Mouse (Mus musculus) heart, postnatal 25 days (tissue): ENCODE measurements around the gene Zfp518a. TPM values are rescaled to one million over a fixed set of nuclear protein-coding genes. Genes with fewer than 3 reads are reported as not detected.

ENCODE experiments used
- DNase-seq: peaks from one replicate; pipeline ENCODE4 v3.0.0; 2022; ENCODE audit warnings: low spot score
- intact Hi-C: fragments of 180-260 bp; cut with DNase I; formaldehyde crosslinking; loops from one replicate; pipeline ENCODE4 v1.15.1; 2025
- microRNA-seq: library from miRNA; unstranded; fragments of <30 nt; microRNA quantifications from one replicate; pipeline ENCODE4 v1.2.0, GENCODE M21; 2022
- total RNA-seq, 2 experiments: library from RNA; stranded (reverse); gene quantifications; 2 replicates each; pipeline ENCODE4 v1.2.3; 2021

The Zfp518a gene
- total RNA-seq, 2 experiments from 2014 or later, result 7.5 to 7.9 TPM

DNA sequence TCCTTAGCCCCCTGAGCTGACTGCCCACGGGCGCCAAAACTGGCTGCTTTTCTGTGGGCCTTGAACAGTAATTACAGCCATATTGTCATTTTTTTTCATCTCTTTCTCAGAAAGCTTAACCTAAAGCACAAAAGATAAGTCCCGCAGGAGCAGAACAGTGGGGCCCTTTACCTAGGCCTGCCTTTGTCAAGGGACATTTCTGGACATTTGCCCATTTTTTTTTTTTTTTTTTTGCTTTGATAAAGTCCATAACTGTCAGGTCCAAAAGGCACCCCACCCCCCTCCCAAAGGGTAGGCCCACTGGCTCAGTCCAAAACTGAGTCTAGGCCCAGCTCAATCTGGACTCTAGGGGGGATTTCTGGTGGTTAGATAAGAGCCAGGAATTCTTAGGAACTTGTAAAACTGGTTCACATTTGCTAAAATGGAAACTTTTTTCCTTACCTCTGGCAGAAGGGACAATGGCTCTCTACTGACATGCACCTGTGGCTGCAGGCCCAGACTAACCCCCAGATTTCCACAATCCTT, 69.9 kb downstream of the Zfp518a start:
- intact Hi-C loops, result no loop called here
- no peak for DNase-seq

DNA sequence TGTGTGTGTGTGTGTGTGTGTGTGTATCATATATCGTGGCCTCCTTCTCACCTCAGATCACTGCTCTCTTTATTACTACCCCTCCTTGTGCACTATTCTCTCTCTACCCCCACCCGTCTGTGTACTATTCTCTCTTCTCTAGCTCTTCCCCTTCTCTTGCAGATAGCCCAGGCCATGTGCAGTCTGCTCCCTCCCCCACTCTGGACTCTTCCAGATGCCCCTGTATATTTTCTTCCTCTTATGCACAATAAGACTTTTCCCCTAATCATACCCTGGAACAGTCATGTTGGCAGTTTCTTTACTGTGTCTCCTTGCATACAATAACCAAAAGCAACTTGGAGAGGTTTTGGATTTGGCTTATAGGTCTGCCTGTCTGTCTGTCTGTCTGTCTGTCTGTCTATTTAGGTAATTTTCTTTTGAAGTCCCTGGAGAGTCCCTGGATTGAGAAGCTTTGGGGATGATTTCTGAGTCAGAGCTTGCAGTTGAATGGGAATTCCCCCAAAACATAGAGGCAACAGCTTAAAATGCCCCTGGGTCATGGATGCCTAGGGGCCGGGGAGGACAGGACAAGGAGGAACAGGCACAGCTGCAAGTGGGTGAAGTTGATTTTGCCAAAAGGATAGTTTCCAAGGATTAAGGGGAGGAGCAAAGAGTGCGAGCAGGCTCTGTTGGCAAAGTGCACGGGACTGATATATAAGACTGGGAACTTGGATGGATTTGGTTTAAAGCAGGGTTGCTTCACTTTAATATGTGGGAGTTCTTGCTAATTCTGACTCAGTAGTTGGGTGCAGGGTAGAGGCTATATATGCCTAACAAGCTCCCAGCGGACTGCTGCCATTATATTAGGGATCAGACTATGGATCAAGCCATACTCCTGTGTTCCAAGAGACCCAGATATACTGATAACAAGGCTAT, 70.7 kb downstream of the Zfp518a start:
- DNase-seq, result no peak
- intact Hi-C loops, result no loop called here

Small RNA genes lying within 50 kb of the gene (microRNA-seq; reads per million reads assigned to microRNA genes)
- gene Mir8092, result 0.83 reads per million

Other genes starting within 250 kb of the Zfp518a start
- not detected for gene Cc2d2b, start 146.0 kb upstream of the Zfp518a start, total RNA-seq
- 1 to 10 TPM; 5.2 to 5.3 TPM for gene Ccnj, start 63.4 kb upstream of the Zfp518a start, total RNA-seq
- 1 to 10 TPM; 1.6 TPM for gene Blnk, start 99.8 kb downstream of the Zfp518a start, total RNA-seq
- not detected for gene Dntt, start 134.6 kb downstream of the Zfp518a start, total RNA-seq
- not detected for gene Opalin, start 182.4 kb downstream of the Zfp518a start, total RNA-seq